Mouse (Mus musculus): ENCODE measurements around the gene Slc38a9. TPM values are rescaled to one million over a fixed set of nuclear protein-coding genes. Genes with fewer than 3 reads are reported as not detected.

Gene Slc38a9
- polyA plus RNA-seq, 1 experiment from 2014 or later = 10.1 TPM

- no peaks in the 10 kb centered on the region for H3K9me3 ChIP-seq (ENCODE audit: control insufficient read depth, low read length)
- no peak overlapping the region for H3K4me2 ChIP-seq (replicated peaks; ENCODE audit: low read depth)
- H3K4me1 ChIP-seq (replicated peaks; ENCODE audit: control insufficient read depth, insufficient read depth) = no peaks in the 10 kb centered on the region
- ATAC-seq (ENCODE audit: low FRiP score, low TSS enrichment) (no peak), DNase-seq (ENCODE audit: low spot score) (no peak)
- no peak overlapping the region for H3K4me3 ChIP-seq (ENCODE audit: low read depth, low read length)
- TF ChIP-seq CTCF (IDR thresholded peaks at IDR 0.05; ENCODE audit: low read depth) (no peak), EP300 (optimal IDR thresholded peaks at IDR 0.05) (no peak)
- H3K9ac ChIP-seq (ENCODE audit: low read length) = no peak overlapping the region
- H3K36me3 ChIP-seq (ENCODE audit: control insufficient read depth, insufficient read depth, low read length) = 0 out of 2 replicates have a peak, but pooled peaks cover 2% of the 10 kb centered on the region
- H3K27ac ChIP-seq (replicated peaks) = no peak overlapping the region
- 89% methylated on average over 10 of the region's 10 CpGs for WGBS
- no peaks in the 10 kb centered on the region for H3K27me3 ChIP-seq (ENCODE audit: control insufficient read depth, insufficient read depth, low read length)
These were observed 32.5 kb downstream of the Slc38a9 start for GRCm38 (mm10) chr13:112692870-112693553.

GRCm38 (mm10) chr13:112695526-112696240 is 35.1 kb downstream of the Slc38a9 start:
- H3K9ac ChIP-seq (ENCODE audit: low read length) = no peak overlapping the region
- H3K9me3 ChIP-seq (ENCODE audit: control insufficient read depth, low read length) = no peaks in the 10 kb centered on the region
- no peak for TF ChIP-seq EP300 (optimal IDR thresholded peaks at IDR 0.05)
- TF ChIP-seq CTCF (IDR thresholded peaks at IDR 0.05; ENCODE audit: low read depth) = no peak
- ATAC-seq (ENCODE audit: low FRiP score, low TSS enrichment) (no peak), DNase-seq (ENCODE audit: low spot score) (no peak)
- no peak overlapping the region for H3K4me3 ChIP-seq (ENCODE audit: low read depth, low read length)
- no peak overlapping the region for H3K4me2 ChIP-seq (replicated peaks; ENCODE audit: low read depth)
- H3K4me1 ChIP-seq (replicated peaks; ENCODE audit: control insufficient read depth, insufficient read depth) = no peaks in the 10 kb centered on the region
- H3K27ac ChIP-seq (replicated peaks) = no peak overlapping the region
- 94% methylated on average over 8 of the region's 8 CpGs for WGBS
- H3K27me3 ChIP-seq (ENCODE audit: control insufficient read depth, insufficient read depth, low read length) = no peaks in the 10 kb centered on the region
- H3K36me3 ChIP-seq (ENCODE audit: control insufficient read depth, insufficient read depth, low read length) = 0 out of 2 replicates have a peak, but pooled peaks cover 2% of the 10 kb centered on the region

- 84% methylated on average over 8 of the region's 8 CpGs for WGBS
- H3K4me2 ChIP-seq (replicated peaks; ENCODE audit: low read depth) = no peak overlapping the region
- H3K4me1 ChIP-seq (replicated peaks; ENCODE audit: control insufficient read depth, insufficient read depth) = no peaks in the 10 kb centered on the region
- H3K4me3 ChIP-seq (ENCODE audit: low read depth, low read length) = no peak overlapping the region
- H3K9me3 ChIP-seq (ENCODE audit: control insufficient read depth, low read length) = no peaks in the 10 kb centered on the region
- H3K36me3 ChIP-seq (ENCODE audit: control insufficient read depth, insufficient read depth, low read length) = no peaks in the 10 kb centered on the region
- no peak overlapping the region for H3K9ac ChIP-seq (ENCODE audit: low read length)
- no peaks in the 10 kb centered on the region for H3K27me3 ChIP-seq (ENCODE audit: control insufficient read depth, insufficient read depth, low read length)
- TF ChIP-seq EP300 (optimal IDR thresholded peaks at IDR 0.05) (no peak), CTCF (IDR thresholded peaks at IDR 0.05; ENCODE audit: low read depth) (no peak)
- ATAC-seq (ENCODE audit: low FRiP score, low TSS enrichment) (no peak), DNase-seq (ENCODE audit: low spot score) (no peak)
- H3K27ac ChIP-seq (replicated peaks) = no peak overlapping the region
These were observed 40.7 kb downstream of the Slc38a9 start for GRCm38 (mm10) chr13:112701256-112701655.

GRCm38 (mm10) chr13:112706351-112706750 is 45.8 kb downstream of the Slc38a9 start:
- WGBS = 83% methylated on average over 4 of the region's 4 CpGs
- ATAC-seq (ENCODE audit: low FRiP score, low TSS enrichment) = no peak

GRCm38 (mm10) chr13:112720078-112720736 is 59.7 kb downstream of the Slc38a9 start:
- Histone ChIP-seq H3K4me3 (ENCODE audit: low read depth, low read length) (no peak overlapping the region), H3K9me3 (ENCODE audit: control insufficient read depth, low read length) (no peaks in the 10 kb centered on the region), H3K27me3 (ENCODE audit: control insufficient read depth, insufficient read depth, low read length) (no peaks in the 10 kb centered on the region), H3K4me2 (replicated peaks; ENCODE audit: low read depth) (no peak overlapping the region), H3K9ac (ENCODE audit: low read length) (no peak overlapping the region), H3K36me3 (ENCODE audit: control insufficient read depth, insufficient read depth, low read length) (no peaks in the 10 kb centered on the region), H3K4me1 (replicated peaks; ENCODE audit: control insufficient read depth, insufficient read depth) (no peaks in the 10 kb centered on the region; the same call in 1 of the 2 replicates), H3K27ac (replicated peaks) (no peak overlapping the region)
- no peak for DNase-seq (ENCODE audit: low spot score)
- TF ChIP-seq EP300 (optimal IDR thresholded peaks at IDR 0.05) (no peak), CTCF (IDR thresholded peaks at IDR 0.05; ENCODE audit: low read depth) (no peak)
- WGBS = 86% methylated on average over 15 of the region's 15 CpGs
- ATAC-seq (ENCODE audit: low FRiP score, low TSS enrichment) = no peak

More at GRCm38 (mm10) chr13:112706351-112706750, 45.8 kb downstream of the Slc38a9 start:
- Histone ChIP-seq H3K27me3 (ENCODE audit: control insufficient read depth, insufficient read depth, low read length) (no peaks in the 10 kb centered on the region), H3K4me2 (replicated peaks; ENCODE audit: low read depth) (no peak overlapping the region), H3K9ac (ENCODE audit: low read length) (no peak overlapping the region), H3K27ac (replicated peaks) (no peak overlapping the region), H3K9me3 (ENCODE audit: control insufficient read depth, low read length) (no peaks in the 10 kb centered on the region), H3K36me3 (ENCODE audit: control insufficient read depth, insufficient read depth, low read length) (no peaks in the 10 kb centered on the region), H3K4me3 (ENCODE audit: low read depth, low read length) (no peak overlapping the region), H3K4me1 (replicated peaks; ENCODE audit: control insufficient read depth, insufficient read depth) (no peaks in the 10 kb centered on the region)
- TF ChIP-seq EP300 (optimal IDR thresholded peaks at IDR 0.05) = no peak
- no peak for TF ChIP-seq CTCF (IDR thresholded peaks at IDR 0.05; ENCODE audit: low read depth)
- DNase-seq (ENCODE audit: low spot score) = no peak
